Mouse (Mus musculus) mouse embryonic stem cell (cell line): ENCODE measurements around the gene Olfr129.

Experiments
- in situ Hi-C, 2 experiments: fragments of 300-500 bp; cut with MboI; formaldehyde crosslinking; loops; 1 replicate in 1 of 2; 3 replicates in 1 of 2; pipeline ENCODE4 v1.14.3; 2019 to 2020; ENCODE audit warnings: low sequenced_read_pairs in 2 of 2, low pct_unique_long_range_greater_than_20kb in 1 of 2, mixed read lengths in 1 of 2; ENCODE audit not compliant: unreplicated experiment in 1 of 2

Olfr129 gene

DNA sequence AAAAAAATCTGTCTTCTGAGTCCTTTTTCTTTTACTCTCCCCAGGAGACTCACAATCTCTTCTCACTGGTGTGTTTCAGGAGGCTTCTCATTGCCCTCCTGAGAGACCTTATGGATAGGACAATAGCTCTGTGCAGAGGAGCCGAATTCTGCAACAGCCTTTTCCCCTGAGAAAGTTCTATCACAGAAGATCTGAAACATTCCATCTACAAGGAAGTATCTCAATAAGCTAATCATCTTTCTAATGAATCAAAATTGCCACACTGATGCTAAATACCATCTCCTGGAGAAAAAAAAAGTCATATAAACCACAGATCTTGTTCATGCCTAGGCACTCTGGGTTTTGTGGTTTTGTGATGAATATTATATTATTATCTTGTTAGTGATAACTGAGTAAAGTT, at the start of gene Olfr129:
TSS of gene Olfr129 (minus strand) at position 101 of the 400 bp plus-strand sequence.
- in situ Hi-C loops, result no loop called here

DNA sequence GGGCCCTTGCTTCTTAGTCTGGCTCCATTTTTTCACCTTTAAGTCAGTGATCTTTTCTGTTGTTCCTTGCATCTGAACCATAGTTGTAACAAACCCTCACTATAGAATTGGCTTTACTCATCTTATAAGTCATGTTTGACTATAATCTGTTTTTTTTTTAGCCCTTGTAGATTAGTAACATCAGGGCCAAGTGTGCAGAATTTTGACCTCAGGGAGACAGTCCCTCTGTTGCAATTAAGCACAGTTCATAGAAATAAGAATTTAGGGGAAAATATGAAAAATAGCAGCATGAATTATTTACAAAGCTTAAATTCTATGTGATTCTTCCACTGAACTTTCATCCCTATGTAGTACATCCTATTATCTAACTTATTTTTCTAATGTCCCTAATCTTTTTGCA, 28.7 kb upstream of the Olfr129 start, which contains the start of gene Olfr131:
TSS of gene Olfr131 (minus strand) at position 101 of the 400 bp plus-strand sequence.
- in situ Hi-C loops, result no loop called here

DNA sequence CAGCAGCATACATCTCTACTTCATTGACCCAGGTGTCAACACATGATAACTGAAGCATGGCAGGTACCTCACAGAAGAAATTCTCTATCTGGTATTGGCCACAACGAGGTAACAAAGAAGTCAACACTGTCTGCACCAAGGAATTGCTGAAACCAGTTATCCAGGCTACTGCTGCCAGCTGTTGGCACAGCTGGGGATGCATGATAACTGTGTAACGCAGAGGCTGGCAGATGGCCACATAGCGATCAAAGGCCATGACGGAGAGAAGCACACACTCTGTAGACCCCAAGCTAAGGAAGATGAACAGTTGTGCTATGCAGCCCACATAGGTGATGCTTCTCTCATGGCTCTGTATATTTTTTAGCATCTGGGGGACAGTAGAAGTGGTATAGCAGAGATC, 22.5 kb upstream of the Olfr129 start:
- in situ Hi-C loops, result no loop called here

DNA sequence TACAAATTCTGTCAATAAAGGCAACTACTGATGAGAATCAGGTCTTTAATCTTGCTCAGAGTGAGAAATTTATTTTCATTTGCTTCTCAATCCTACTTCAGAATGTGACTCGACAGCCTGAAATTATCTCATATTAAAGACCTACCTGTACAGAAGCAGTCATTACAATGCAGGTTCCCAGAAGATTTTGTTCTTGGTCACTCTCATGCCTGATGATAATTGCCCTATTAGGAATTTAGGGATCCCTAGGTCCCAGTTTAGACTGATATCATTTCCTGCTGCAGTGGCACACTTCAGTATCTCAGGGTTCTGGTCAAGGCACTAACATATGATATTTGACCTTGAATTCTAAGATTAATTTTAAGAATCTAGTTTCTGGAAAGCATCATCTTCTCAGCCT, 3.7 kb upstream of the Olfr129 start, which contains the start of gene Olfr130:
TSS of gene Olfr130 (plus strand) at position 301 of the 400 bp plus-strand sequence.
- in situ Hi-C loops, result no loop called here

DNA sequence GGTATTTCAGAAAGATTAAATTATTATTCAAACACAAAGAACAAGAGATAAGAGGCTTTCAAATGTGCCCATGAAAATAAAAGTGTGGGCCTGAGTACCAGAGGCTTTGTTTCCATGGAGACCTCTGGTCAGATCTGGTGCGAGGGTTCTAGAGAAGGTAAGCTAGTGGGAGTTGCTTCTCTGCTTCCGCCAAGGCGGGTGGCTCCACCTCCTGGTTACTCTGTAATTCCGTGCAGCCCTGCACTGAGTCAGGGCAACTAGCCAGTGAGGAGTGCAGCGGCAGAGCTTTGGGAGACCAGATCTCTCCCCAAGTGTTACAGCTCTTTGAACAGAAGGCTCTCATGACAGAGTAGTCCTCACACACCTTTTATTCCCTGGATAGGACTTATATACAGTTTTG, 33.6 kb downstream of the Olfr129 start:
- in situ Hi-C loops, result loop anchor here in 1 of 2 experiments (10.0 kb wide), 1 partner anchor 161 kb away; no protein-coding TSS in a partner anchor

DNA sequence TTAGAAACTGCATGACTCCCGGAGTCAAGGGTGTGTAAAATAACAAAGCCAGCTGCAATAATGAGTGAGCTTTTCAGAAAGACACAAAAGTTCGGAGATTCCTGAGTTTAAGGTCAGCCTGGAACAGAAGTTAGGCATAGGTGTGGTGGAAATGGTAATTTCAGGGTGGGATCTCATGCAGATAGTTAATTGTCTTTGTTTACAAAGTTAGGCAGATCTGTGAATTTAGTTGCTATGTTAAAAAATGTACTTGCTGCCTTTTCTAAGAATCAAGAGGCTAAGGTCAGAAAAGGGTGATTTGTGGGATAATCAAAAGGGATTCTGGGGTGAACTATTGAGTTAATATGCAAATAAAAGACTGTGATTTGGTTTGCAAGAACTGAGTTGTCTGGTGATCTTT, 43.5 kb downstream of the Olfr129 start:
- in situ Hi-C loops, result no loop called here

DNA sequence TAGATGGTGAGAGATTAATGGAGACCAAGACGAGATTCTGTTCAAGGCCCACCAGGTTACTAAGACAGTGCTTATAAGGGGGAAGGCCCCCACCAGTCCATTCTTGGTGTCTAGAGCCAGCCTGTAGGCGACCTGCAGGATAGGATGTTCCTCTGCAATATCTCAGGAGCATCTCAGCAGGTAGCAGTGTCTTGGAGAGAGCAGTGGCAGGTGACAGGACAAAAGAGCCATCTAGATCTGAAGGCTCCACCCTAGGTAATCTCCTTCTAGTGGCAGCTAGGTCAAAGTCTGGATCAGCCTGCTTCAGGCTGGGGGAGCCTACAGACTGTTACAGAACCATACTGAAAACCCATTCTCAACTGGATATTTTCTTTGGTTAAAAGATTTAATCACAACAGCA, 54.9 kb downstream of the Olfr129 start:
- in situ Hi-C loops, result no loop called here
